Mouse (Mus musculus): ENCODE data around the gene Hnrnpu.
"Not testable (repeated sequence)": the region's sequence is repeated elsewhere in the genome, so short reads cannot be mapped to it uniquely, and the experiment has no call there.

Gene Hnrnpu

DNA sequence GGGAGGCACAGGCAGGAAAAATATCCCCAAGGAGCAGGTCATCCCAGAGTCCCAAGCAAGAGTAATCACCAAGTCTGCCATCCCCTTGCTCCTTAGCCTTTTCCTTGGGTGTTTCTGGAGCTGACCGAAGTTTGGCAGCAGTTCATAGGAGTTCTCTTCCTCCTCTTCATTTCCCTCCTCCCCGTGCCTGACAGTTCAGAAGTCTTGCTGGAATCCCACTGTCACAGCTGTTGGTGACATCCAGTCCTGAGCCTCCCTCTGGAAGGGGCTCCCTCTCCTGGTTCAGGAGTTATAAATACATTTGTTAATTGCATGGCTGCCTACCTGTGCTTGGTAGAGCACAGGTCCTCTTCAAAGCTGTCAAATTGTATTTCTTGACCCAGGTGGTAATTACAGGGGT, 28.1 kb downstream of the Hnrnpu start:
- no peak for DNase-seq

DNA sequence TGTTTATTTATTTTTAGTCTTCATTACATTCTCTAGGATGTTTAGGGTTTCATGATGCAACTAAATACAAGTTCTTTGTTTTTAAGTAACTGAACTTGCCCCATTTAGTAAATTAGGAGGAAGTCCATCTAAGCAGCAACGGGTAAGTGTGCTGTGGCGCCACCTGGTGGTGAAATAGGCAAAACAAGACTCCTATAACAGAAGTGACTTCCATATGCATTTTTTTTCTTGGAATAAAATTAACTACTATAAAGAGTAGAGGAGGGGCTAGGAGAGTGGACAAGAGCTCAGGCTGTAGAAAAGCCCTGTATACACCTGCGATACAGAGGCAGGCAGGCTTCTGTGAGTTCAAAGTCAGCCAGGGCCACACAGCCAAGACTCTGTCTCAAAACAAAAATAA, 34.2 kb downstream of the Hnrnpu start:
- DNase-seq = peak; percentile 80

DNA sequence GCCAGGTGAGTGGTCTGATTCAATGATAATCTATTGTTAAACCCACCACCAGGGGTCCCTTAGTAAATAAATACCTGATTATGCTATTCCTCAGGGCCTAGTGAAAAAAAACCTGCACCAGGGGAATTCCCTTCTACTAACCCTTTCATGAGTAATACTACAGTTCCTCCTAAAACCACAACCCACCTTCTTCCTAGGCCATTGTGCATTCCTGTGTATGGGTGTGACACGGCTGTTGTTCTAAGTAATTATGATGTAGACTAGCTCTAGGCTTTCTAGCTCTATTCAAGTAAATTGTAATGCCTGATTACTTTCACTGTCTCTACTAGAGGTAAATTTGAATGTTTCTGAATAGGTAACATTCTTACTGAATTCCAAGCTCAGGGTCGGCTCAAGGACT, 36.3 kb downstream of the Hnrnpu start:
- DNase-seq = not testable (repeated sequence)

DNA sequence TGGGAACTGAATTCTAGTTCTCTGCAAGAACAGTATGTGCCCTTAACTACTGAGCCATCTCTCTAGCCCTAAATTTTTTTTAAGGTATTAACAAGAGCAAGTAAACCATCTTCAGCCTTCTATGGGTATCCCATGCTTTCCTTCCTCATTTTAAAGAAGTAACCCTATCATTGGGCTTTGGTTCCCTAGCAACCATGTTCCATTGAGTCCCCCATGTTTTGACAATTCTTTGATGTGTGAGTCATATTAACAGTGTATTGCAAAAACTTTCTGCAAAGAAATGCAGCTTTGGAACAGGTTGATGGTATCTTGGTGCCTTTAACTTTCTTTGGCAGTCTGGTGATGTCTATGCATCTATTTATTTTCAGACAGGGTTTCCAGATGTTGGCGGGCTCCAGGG, 43.5 kb downstream of the Hnrnpu start:
- no peak for DNase-seq

DNA sequence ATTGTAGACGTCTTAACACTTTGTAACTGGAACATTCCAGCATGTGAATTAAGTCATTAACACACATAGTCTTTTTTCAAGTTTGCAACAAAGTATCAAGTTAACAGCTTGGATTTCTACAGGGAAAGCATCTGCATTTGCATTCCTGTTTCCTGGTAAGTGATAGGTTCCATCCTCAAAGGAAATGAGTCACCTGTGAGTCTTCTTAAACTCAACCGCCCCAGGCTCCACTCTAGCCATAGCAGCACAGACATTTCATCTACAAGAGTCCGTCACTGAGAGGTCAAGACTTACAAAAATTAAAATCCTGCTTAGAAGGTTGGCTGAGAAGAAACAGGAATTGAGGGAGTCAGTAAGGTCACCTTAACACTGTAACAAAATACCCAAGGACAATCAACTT, 45.9 kb downstream of the Hnrnpu start:
- no peak for DNase-seq

DNA sequence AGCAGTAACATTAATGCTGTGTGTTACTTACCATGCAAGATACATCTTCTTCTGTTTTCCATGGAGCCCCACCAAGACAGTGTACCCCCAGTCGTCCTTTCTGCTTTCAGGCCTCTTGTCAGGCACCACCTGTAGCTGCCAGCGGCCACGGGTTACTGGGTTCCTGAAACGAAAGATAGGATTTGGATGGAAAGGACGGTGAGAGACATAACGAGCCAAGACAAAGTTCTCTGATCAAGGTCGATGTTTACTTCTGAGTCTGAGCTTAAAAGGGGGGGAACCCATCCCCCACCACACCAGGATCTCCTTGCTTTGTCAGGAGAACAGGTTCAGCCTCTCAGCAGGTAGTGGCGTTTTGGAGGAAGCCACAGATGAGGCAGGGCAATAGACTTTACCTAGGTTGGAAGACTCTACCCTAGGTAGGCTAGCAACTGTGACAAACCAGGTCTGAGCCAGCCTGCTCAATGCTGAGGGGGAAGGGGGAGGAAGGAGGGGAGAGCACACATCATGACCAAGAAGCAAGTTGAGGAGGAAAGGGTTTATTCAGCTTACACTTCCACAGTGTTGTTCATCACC, 49.9 kb downstream of the Hnrnpu start:
- DNase-seq = no peak

DNA sequence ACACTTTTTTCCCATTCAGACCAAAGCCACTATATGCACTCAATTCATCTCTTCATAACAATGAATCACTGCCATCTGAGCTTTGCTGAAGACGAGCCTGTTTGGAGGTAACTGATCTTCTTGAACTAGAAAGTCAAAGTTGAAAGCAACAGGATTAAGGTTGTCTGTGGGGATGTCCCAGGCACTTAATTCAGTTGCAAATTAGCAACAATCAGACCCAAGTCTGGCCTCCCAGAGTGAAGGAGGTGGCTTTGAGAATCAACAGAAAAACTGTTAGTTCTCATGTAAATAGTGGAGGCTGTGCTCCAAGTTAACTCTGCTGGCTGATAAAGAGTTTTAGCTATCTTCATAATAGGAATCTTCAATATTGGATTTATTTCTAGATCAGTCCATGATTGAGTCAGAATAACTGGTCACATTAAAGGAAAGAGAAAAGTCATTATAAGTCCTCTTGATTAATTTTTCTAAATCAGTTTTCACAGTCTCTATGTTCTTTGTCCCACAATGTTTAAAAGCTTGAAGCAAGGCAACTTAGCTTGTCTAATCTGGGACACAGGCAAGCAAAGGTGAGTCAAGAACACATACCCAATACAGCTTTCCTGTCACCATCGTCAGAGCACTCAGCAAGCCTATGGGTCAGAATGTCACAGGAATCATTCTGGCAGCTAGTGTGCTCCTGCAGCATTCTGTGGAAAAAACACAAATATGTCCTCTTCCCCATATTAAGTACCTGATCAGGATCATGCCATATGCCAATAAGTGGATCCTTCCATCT, 53.5 kb downstream of the Hnrnpu start:
- no peak for DNase-seq

DNA sequence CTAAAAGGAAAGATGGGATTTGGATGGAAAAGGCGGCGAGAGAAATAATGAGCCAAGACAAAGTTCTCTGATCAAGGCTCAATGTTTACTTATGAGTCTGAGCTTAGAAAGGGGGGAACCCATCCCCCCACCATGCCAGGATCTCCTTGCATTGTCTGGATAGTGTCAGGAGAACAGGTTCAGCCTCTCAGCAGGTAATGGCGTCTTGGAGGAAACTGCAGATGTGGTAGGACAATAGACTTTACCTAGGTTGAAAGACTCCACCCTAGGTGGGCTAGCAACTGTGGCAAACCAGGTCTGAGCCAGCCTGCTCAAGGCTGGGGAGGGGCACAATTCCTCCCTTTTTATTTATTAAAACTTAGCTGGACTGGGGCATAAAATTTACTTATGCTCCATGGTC, 54.3 kb downstream of the Hnrnpu start:
- DNase-seq = not testable (repeated sequence)

DNA sequence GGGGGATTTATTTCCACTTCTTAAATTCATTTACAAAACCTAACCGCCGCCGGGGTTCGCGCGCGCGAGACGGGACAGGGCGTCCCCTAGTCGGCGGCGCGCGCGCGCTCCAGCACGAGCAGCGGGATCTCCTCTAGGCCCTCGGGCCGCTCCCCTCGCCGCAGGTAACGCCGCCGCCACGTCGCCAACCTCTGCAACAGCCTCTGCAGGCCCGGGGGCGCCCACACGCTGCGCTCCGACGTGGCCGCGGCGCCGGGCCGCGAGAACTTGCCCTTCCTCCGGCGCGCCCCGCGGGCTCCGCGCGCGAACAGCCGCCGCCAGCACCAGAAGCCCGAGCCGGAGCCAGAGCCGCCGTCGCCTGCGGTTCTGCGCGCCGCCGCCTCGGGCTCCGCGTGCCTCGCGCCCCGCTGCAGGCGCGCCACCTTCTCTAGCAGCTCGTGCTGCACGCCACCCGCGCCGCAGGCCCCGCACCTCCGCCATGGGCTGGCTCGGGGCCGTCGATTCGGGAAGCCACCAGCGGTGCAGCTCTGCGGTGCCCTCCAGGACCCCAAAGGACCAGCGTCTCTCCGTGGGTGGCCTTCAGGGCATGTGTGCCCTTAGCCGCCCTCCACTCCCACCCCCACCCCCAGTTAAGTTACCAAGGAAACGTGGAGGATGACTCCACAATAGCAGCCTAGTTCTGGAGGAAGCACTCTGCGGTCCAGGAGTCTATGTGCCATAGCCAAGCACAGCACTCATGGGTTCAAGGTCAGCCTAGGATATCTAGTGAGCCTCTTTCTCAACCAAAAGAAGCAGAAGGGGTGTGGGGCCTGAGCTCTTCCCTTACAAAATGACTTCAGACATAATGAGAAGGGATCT, 61.3 kb downstream of the Hnrnpu start:
- peak; percentile 26 for DNase-seq

DNA sequence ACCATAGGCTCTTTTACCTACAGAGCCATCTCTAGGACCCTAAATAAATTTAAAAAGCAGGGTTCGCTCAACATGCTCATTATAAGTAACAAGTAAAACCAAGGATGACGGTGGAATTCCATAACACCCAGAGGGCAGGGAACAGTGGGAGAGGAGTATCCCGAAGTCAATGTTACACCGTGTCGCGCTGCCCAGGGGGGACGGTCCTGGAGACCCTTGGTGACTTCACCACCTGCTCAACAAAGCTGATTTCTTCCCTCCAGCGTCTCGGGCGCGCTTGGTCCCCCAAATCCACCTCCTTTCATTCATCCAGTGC, 61.9 kb downstream of the Hnrnpu start:
- DNase-seq = no peak

DNA sequence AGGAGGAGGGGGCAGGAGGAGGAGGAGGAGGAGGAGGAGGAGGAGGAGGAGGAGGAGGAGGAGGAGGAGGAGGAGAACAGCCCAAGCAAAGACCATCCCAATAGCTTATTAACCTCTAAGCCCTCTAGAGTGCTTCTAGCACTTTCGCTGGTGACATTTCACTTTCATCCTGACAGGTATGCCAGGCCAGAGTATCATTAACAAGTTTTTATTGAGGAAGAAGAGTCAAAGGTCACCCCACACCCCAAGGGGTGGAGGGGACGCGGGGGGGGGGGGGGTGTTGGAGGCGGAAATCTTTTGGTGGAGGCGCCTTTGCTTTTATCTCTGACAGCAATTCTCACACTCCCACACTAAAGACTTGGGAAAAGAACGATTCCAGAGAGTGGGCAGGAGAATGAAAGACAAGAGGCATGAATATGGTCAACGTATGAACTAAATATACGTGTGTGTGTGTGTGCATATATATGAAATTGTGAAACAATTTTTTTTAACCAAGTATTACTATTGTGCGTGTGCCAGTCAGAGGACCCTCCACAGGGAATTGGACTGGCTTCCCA, 62.3 kb downstream of the Hnrnpu start:
- DNase-seq = no peak

All from kidney, adult 9 months (tissue).